Mouse (Mus musculus) liver, embryonic 14.5 days (tissue): ENCODE data around the gene Myo1b.

Experiments
- CTCF ChIP-seq: IDR thresholded peaks from 2 replicates; pipeline ENCODE4 v1.5.1; 2016; ENCODE audit warnings: antibody characterized with exemption, low read depth, control low read depth
- EP300 ChIP-seq: IDR thresholded peaks from 2 replicates; pipeline ENCODE4 v1.6.1; 2016; ENCODE audit warnings: antibody characterized with exemption, low read depth

DNA sequence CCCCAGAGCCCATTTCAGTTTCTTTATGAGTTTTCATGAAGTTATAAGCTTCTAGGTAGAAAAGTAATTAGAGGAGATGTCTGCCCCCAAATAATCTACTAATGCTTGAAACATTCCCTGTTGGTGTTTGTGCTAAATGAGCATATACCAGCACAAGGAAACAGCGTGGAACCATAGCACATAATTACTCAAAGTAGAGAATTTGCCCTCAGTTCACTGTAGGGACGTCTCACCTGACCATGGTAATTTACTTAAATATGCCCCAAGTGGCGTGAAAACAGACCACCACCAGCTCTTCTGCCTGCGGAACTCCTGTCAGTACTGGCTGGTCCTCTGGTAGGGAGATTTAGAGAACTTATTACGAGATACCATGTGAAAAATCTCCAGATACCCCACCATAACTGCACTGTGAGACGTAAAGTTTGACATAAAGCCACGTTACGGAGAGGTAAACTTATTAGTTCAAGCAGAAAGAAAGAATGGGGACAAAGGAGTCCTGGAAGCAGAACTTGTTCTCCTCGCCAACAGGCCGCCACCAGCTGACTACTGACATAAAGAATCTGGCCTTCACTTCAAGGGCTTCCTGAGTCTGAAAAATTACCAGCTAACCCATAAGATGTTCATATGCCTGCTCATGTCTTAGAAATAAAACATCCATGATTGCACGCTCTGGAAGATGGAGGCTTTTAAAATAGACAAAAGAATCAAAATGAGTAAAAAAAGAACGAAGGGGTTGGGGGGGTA is 111.4 kb downstream of the Myo1b start:
- TF ChIP-seq CTCF, result no peak
- TF ChIP-seq EP300, result no peak
